Mouse (Mus musculus) CH12.LX (cell line): ENCODE results near the gene Olfr196.

Experiments
- CHD2 ChIP-seq: IDR thresholded peaks from 2 replicates; pipeline ENCODE4 v1.6.1; 2011; ENCODE audit warnings: low read length, improper control_type of control experiment
- CTCF ChIP-seq, 2 experiments: IDR thresholded peaks in 1 of 2; conservative IDR thresholded peaks in 1 of 2; 2 replicates each; pipeline ENCODE4 v1.5.1; 2011 to 2012; ENCODE audit warnings: low read depth in 2 of 2, low read length in 2 of 2, improper control_type of control experiment in 1 of 2, inconsistent platforms in 1 of 2, mild to moderate bottlenecking in 1 of 2, moderate library complexity in 1 of 2
- EP300 ChIP-seq: IDR thresholded peaks from 2 replicates; pipeline ENCODE4 v1.6.1; 2011; ENCODE audit warnings: low read length, improper control_type of control experiment
- HCFC1 ChIP-seq: IDR thresholded peaks from 2 replicates; pipeline ENCODE4 v1.6.1; 2012; ENCODE audit warnings: low read depth, mild to moderate bottlenecking, inconsistent platforms, low read length, improper control_type of control experiment
- MYC ChIP-seq: IDR thresholded peaks from 2 replicates; pipeline ENCODE4 v1.6.1; 2011; ENCODE audit warnings: low read depth, mild to moderate bottlenecking, improper control_type of control experiment, low read length
- POLR2A ChIP-seq: IDR thresholded peaks from 2 replicates; pipeline ENCODE4 v1.6.1; 2011; ENCODE audit warnings: low read depth, mild to moderate bottlenecking, improper control_type of control experiment, low read length
- TBP ChIP-seq: conservative IDR thresholded peaks from 2 replicates; pipeline ENCODE4 v1.6.1; 2011; ENCODE audit warnings: low read depth, low read length, improper control_type of control experiment
- UBTF ChIP-seq: IDR thresholded peaks from 2 replicates; pipeline ENCODE4 v1.6.1; 2012; ENCODE audit warnings: low read depth, mild to moderate bottlenecking, inconsistent platforms, low read length, improper control_type of control experiment, moderate library complexity

- TF ChIP-seq TBP (no peak), POLR2A (no peak), CTCF (conservative IDR thresholded peaks at IDR 0.05 in 1 of 2, IDR thresholded peaks at IDR 0.05 in 1 of 2; ENCODE audit: low read depth in 2 of 2, low read length in 2 of 2) (no peak), EP300 (no peak), UBTF (no peak), HCFC1 (no peak), CHD2 (no peak), MYC (no peak)
These were observed 18.3 kb downstream of the Olfr196 start for GRCm38 (mm10) chr16:59151996-59152395.
